Mouse (Mus musculus) fibroblast of lung, adult 2 months (primary cell): ENCODE measurements at regions not wholly inside any gene's neighbourhood (a gene's known extent, or its start where the extent isn't known, plus 50 kb on each side); places are given as distances from the start of the nearest gene placed in this dataset.
A peak's percentile ranks its signal among the peaks of the same experiment; 100 is the strongest.

Source experiments
- DNase-seq: peaks from one replicate; pipeline ENCODE4 v3.0.0-alpha.2; 2011; ENCODE audit warnings: low read depth

- no peak for DNase-seq
Measured at GRCm38 (mm10) chr16:55447581-55447980, 149.8 kb upstream of the Zpld1 start.

DNA sequence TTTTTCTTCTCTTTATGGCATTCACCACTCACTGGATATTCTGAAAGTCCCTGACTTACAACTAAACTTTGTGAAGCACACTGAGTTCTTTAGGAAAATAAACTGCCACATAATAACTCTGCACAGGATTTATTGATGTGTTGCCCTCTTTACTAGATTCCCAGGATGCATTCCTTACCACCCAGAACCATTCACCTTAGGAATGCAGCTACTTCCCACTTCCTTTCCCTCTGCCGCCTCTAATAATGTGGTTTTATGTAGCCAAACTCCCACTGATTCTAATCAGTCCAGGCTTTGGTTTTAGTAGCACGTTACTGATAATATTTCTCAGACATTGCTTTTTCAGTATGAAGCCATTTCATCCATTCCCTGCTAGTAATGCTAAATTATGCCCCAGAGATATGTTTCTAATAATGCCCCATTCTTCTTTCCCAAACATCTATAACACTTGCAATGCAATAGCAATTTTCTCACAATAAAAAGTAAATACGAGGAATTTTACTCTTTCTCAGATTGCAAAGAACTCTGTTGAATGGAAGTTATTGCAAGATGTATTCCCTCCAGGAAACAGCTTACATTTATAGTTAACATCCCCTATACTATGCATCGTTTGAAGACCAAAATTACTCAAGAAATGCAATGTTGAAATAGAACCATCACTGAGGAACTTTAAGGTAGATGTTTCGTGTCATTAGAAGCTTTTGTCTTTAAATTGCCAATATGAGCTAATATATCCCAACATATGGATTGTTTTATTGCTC is 145.2 kb upstream of the Zpld1 start:
- DNase-seq = no peak

GRCm38 (mm10) chr16:55435139-55435968 is 137.6 kb upstream of the Zpld1 start:
- no peak for DNase-seq

- DNase-seq = no peak
Measured at GRCm38 (mm10) chr16:55421569-55422342, 124.0 kb upstream of the Zpld1 start.

- DNase-seq = no peak
Measured at GRCm38 (mm10) chr16:55420876-55421568, 123.2 kb upstream of the Zpld1 start.

- no peak for DNase-seq
Measured at GRCm38 (mm10) chr16:55418871-55419270, 121.1 kb upstream of the Zpld1 start.

DNA sequence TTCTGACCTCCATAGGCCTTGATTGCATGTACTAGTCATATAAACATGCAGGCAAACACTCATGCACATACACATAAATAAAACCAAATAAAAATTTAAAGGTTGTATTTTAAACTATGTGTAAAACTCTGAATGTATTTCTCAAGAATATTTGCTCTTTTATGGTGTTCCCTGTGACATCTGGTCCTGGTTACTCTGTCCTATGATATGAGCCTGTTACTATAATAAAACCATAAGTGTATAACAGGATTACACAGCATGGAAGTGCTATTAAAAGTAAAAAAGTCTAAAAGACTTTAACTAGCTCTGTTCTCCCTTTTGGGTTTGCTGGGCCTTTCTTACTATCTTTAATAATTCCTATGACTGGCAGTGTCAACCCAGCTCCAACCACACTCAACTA is 103.0 kb upstream of the Zpld1 start:
- no peak for DNase-seq

DNA sequence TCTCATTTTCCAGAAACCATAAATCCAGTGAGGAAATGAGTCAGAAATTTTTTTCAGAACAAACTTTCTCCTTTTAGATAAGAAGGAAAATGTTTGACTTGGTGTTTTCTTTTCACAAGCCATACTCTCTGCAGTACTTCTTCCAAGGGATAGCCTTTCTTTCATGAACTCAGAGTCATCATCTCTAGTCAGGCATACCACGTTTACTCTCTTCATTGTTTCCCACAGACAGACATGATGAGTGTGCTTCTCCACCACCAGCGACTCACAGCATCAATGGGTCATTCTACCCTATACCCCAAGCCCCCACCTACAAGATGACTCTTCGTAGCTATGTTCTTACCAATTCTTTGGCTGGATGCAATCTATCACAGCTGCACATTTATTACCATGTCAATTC is 97.1 kb upstream of the Zpld1 start:
- DNase-seq = peak; percentile 17

DNA sequence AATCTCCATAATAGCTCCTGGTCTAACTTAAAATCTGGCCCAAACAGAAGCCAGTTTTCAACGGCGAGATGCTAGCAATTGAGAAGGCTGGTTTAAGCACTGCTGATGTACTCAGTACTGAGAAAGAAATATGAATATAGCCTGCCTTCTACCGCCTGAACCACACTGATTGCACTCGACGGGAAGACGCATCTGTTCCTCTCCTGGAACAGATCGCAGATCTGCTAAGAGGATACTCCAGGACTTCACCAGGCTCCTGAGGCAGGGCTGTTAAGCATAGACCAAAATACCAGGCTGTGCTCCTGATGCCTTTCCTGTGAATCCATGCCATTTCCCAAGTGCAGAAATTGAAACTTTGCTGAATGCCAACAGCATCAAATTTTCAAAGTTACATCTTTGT is 92.6 kb upstream of the Zpld1 start:
- DNase-seq = no peak

- DNase-seq = no peak
Measured at GRCm38 (mm10) chr16:55379996-55380395, 82.2 kb upstream of the Zpld1 start.

- no peak for DNase-seq
Measured at GRCm38 (mm10) chr16:55379189-55379588, 81.4 kb upstream of the Zpld1 start.

GRCm38 (mm10) chr16:55378701-55379100 is 80.9 kb upstream of the Zpld1 start:
- no peak for DNase-seq

GRCm38 (mm10) chr16:55375922-55376321 is 78.1 kb upstream of the Zpld1 start:
- DNase-seq = no peak

DNA sequence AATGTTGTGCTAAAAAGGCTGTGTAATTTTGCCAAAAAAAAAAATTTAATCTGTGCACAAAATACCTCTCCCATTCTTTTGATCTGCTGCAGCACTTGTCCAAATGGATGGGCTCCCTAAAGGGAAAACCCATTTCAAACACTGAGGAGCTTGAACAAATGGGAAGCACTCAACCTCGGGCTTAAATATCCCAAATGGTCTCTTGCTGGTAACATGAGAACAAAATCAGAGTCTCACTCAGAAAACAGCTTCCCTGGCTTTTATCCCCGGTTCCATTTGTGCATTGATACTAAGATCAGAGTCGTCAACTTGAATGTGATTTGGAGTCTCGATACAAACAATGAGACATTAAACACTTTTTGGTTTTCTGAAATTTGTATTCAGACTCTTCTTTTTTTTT is 59.9 kb upstream of the Zpld1 start:
- DNase-seq = no peak

GRCm38 (mm10) chr16:55356097-55356496 is 58.3 kb upstream of the Zpld1 start:
- no peak for DNase-seq
